Mouse (Mus musculus): Measurements from ENCODE around the gene Fthl17e. TPM values are rescaled to one million over a fixed set of nuclear protein-coding genes. Genes with fewer than 3 reads are reported as not detected.
"Not testable (repeated sequence)": the region's sequence is repeated elsewhere in the genome, so short reads cannot be mapped to it uniquely, and the experiment has no call there.

Gene Fthl17e
- not detected in 2 replicates for polyA plus RNA-seq (2015; fragmentation: Nextera tagmentation; extraction: Ambion mirVana)

GRCm38 (mm10) chrX:9033193-9033592 is at the start of gene Fthl17e:
Gene Fthl17e (plus strand): TSS chrX:9033493.
- not testable (repeated sequence) for H3K9ac ChIP-seq (replicated peaks; ENCODE audit: low read depth, low read length); ATAC-seq; H3K36me3 ChIP-seq (ENCODE audit: control insufficient read depth, insufficient read depth); H3K4me2 ChIP-seq (ENCODE audit: low read length); H3K27ac ChIP-seq (ENCODE audit: low read length); H3K4me3 ChIP-seq (replicated peaks; ENCODE audit: low read length); H3K9me3 ChIP-seq (ENCODE audit: control insufficient read depth, low read length); H3K27me3 ChIP-seq (replicated peaks; ENCODE audit: control insufficient read depth, insufficient read depth, low read length); H3K4me1 ChIP-seq (replicated peaks; ENCODE audit: control insufficient read depth, insufficient read depth, low read length)
- WGBS = 100% methylated on average over 1 of the region's 10 CpGs

- WGBS = no CpG with 5 or more reads among the region's 9 CpGs
- not testable (repeated sequence) for H3K4me2 ChIP-seq (ENCODE audit: low read length); H3K9ac ChIP-seq (replicated peaks; ENCODE audit: low read depth, low read length); H3K4me3 ChIP-seq (replicated peaks; ENCODE audit: low read length); H3K27me3 ChIP-seq (replicated peaks; ENCODE audit: control insufficient read depth, insufficient read depth, low read length); H3K36me3 ChIP-seq (ENCODE audit: control insufficient read depth, insufficient read depth); H3K9me3 ChIP-seq (ENCODE audit: control insufficient read depth, low read length); H3K27ac ChIP-seq (ENCODE audit: low read length); ATAC-seq; H3K4me1 ChIP-seq (replicated peaks; ENCODE audit: control insufficient read depth, insufficient read depth, low read length)
Observed at GRCm38 (mm10) chrX:8986655-8987054, 46.6 kb upstream of the Fthl17e start, which contains the start of gene Fthl17d. Gene Fthl17d (minus strand): TSS chrX:8986755.

- H3K27ac ChIP-seq (ENCODE audit: low read length) = no peak overlapping the region
- H3K4me2 ChIP-seq (ENCODE audit: low read length) = no peak overlapping the region
- no peaks in the 10 kb centered on the region for H3K36me3 ChIP-seq (ENCODE audit: control insufficient read depth, insufficient read depth)
- H3K4me1 ChIP-seq (replicated peaks; ENCODE audit: control insufficient read depth, insufficient read depth, low read length) = no peaks in the 10 kb centered on the region
- 33% methylated on average over 1 of the region's 1 CpGs for WGBS
- no peak overlapping the region for H3K4me3 ChIP-seq (replicated peaks; ENCODE audit: low read length)
- H3K27me3 ChIP-seq (replicated peaks; ENCODE audit: control insufficient read depth, insufficient read depth, low read length) = no peaks in the 10 kb centered on the region
- no peaks in the 10 kb centered on the region for H3K9me3 ChIP-seq (ENCODE audit: control insufficient read depth, low read length)
- H3K9ac ChIP-seq (replicated peaks; ENCODE audit: low read depth, low read length) = no peak overlapping the region
- ATAC-seq = 0 out of 2 replicates have a peak, but pooled peaks have one; percentile 36
Observed at GRCm38 (mm10) chrX:9016079-9016478, 17.2 kb upstream of the Fthl17e start.

- Histone ChIP-seq H3K4me1 (replicated peaks; ENCODE audit: control insufficient read depth, insufficient read depth, low read length) (no peaks in the 10 kb centered on the region), H3K36me3 (ENCODE audit: control insufficient read depth, insufficient read depth) (no peaks in the 10 kb centered on the region), H3K27ac (ENCODE audit: low read length) (no peak overlapping the region), H3K9me3 (ENCODE audit: control insufficient read depth, low read length) (no peaks in the 10 kb centered on the region), H3K27me3 (replicated peaks; ENCODE audit: control insufficient read depth, insufficient read depth, low read length) (no peaks in the 10 kb centered on the region), H3K9ac (replicated peaks; ENCODE audit: low read depth, low read length) (no peak overlapping the region), H3K4me3 (replicated peaks; ENCODE audit: low read length) (no peak overlapping the region), H3K4me2 (ENCODE audit: low read length) (no peak overlapping the region)
- no peak for ATAC-seq
- 48% methylated on average over 10 of the region's 10 CpGs for WGBS
Observed at GRCm38 (mm10) chrX:9019481-9019880, 13.8 kb upstream of the Fthl17e start.

GRCm38 (mm10) chrX:9041611-9042010 is 8.3 kb downstream of the Fthl17e start:
- H3K9me3 ChIP-seq (ENCODE audit: control insufficient read depth, low read length); ATAC-seq; H3K27me3 ChIP-seq (replicated peaks; ENCODE audit: control insufficient read depth, insufficient read depth, low read length); H3K4me1 ChIP-seq (replicated peaks; ENCODE audit: control insufficient read depth, insufficient read depth, low read length); H3K36me3 ChIP-seq (ENCODE audit: control insufficient read depth, insufficient read depth); H3K4me2 ChIP-seq (ENCODE audit: low read length); H3K27ac ChIP-seq (ENCODE audit: low read length); H3K4me3 ChIP-seq (replicated peaks; ENCODE audit: low read length); H3K9ac ChIP-seq (replicated peaks; ENCODE audit: low read depth, low read length): not testable (repeated sequence)
- WGBS = 34% methylated on average over 3 of the region's 4 CpGs

GRCm38 (mm10) chrX:9060952-9061351 is 27.7 kb downstream of the Fthl17e start:
- not testable (repeated sequence) for H3K27ac ChIP-seq (ENCODE audit: low read length); H3K4me2 ChIP-seq (ENCODE audit: low read length); H3K4me3 ChIP-seq (replicated peaks; ENCODE audit: low read length); H3K27me3 ChIP-seq (replicated peaks; ENCODE audit: control insufficient read depth, insufficient read depth, low read length); H3K9ac ChIP-seq (replicated peaks; ENCODE audit: low read depth, low read length); H3K4me1 ChIP-seq (replicated peaks; ENCODE audit: control insufficient read depth, insufficient read depth, low read length); H3K9me3 ChIP-seq (ENCODE audit: control insufficient read depth, low read length); H3K36me3 ChIP-seq (ENCODE audit: control insufficient read depth, insufficient read depth)
- peak; percentile 49; the same call in 1 of the 2 replicates for ATAC-seq
- WGBS = 19% methylated on average over 5 of the region's 9 CpGs

- Histone ChIP-seq H3K4me1 (replicated peaks; ENCODE audit: control insufficient read depth, insufficient read depth, low read length) (no peaks in the 10 kb centered on the region), H3K36me3 (ENCODE audit: control insufficient read depth, insufficient read depth) (no peaks in the 10 kb centered on the region), H3K4me2 (ENCODE audit: low read length) (no peak overlapping the region), H3K27me3 (replicated peaks; ENCODE audit: control insufficient read depth, insufficient read depth, low read length) (no peaks in the 10 kb centered on the region), H3K4me3 (replicated peaks; ENCODE audit: low read length) (no peak overlapping the region), H3K9me3 (ENCODE audit: control insufficient read depth, low read length) (no peaks in the 10 kb centered on the region), H3K9ac (replicated peaks; ENCODE audit: low read depth, low read length) (no peak overlapping the region), H3K27ac (ENCODE audit: low read length) (no peak overlapping the region)
- 83% methylated on average over 4 of the region's 4 CpGs for WGBS
- no peak for ATAC-seq
Observed at GRCm38 (mm10) chrX:9062101-9062500, 28.8 kb downstream of the Fthl17e start.

- WGBS = 91% methylated on average over 11 of the region's 11 CpGs
- H3K36me3 ChIP-seq (ENCODE audit: control insufficient read depth, insufficient read depth); H3K4me1 ChIP-seq (replicated peaks; ENCODE audit: control insufficient read depth, insufficient read depth, low read length); H3K4me3 ChIP-seq (replicated peaks; ENCODE audit: low read length); ATAC-seq; H3K27me3 ChIP-seq (replicated peaks; ENCODE audit: control insufficient read depth, insufficient read depth, low read length); H3K9me3 ChIP-seq (ENCODE audit: control insufficient read depth, low read length); H3K9ac ChIP-seq (replicated peaks; ENCODE audit: low read depth, low read length); H3K4me2 ChIP-seq (ENCODE audit: low read length); H3K27ac ChIP-seq (ENCODE audit: low read length): not testable (repeated sequence)
Observed at GRCm38 (mm10) chrX:9062715-9063114, 29.4 kb downstream of the Fthl17e start, which contains the start of gene Fthl17f. Gene Fthl17f (plus strand): TSS chrX:9063015.

- H3K27ac ChIP-seq (ENCODE audit: low read length); H3K4me2 ChIP-seq (ENCODE audit: low read length); H3K9me3 ChIP-seq (ENCODE audit: control insufficient read depth, low read length); H3K36me3 ChIP-seq (ENCODE audit: control insufficient read depth, insufficient read depth); H3K4me3 ChIP-seq (replicated peaks; ENCODE audit: low read length); H3K27me3 ChIP-seq (replicated peaks; ENCODE audit: control insufficient read depth, insufficient read depth, low read length); H3K4me1 ChIP-seq (replicated peaks; ENCODE audit: control insufficient read depth, insufficient read depth, low read length); H3K9ac ChIP-seq (replicated peaks; ENCODE audit: low read depth, low read length): not testable (repeated sequence)
- peak; percentile 59 for ATAC-seq
- 27% methylated on average over 8 of the region's 10 CpGs for WGBS
Observed at GRCm38 (mm10) chrX:9077699-9078098, 44.4 kb downstream of the Fthl17e start.
